In genomic region chr3:146813624-146814023, GRCm38 (mm10) we compare ENCODE assay signal across 8 mouse cellular contexts. TPM values are rescaled to one million over a fixed set of nuclear protein-coding genes. Genes with fewer than 3 reads are reported as not detected.
DNase-seq lines count a peak whose midpoint lies in the region; ATAC-seq and TF ChIP-seq lines count a peak whose summit lies in the region.

No protein-coding gene starts in this region.

- TF ChIP-seq POLR2A in cortical plate, adult 2 months (IDR thresholded peaks at IDR 0.05; ENCODE audit: extremely low read depth, insufficient read depth, low read length) = 0 out of 2 replicates have a peak, but pooled peaks have one; percentile 1
- TF ChIP-seq POLR2A in thymus, adult 2 months (IDR thresholded peaks at IDR 0.05; ENCODE audit: control insufficient read depth, extremely low read depth, insufficient read depth, low read length, poor library complexity) = no peak

- peak overlapping the region; percentile 90 for H3K4me3 ChIP-seq in kidney, embryonic 16.5 days (ENCODE audit: low read length)
- H3K4me3 ChIP-seq in cortical plate, adult 2 months (ENCODE audit: insufficient read depth, low read length) = peak overlapping the region; percentile 82; the same call in 1 of the 2 replicates
- peak overlapping the region; percentile 99 for H3K4me3 ChIP-seq in hindbrain, embryonic 15.5 days
- peak overlapping the region; percentile 97 for H3K4me3 ChIP-seq in midbrain, embryonic 15.5 days
- no peak overlapping the region for H3K4me3 ChIP-seq in thymus, adult 2 months (ENCODE audit: control insufficient read depth, insufficient read depth, low read length)

- no peak for ATAC-seq in kidney, embryonic 16.5 days (ENCODE audit: low FRiP score, low TSS enrichment)
- ATAC-seq in hindbrain, embryonic 15.5 days (ENCODE audit: low FRiP score, low read depth) = no peak
- no peak for ATAC-seq in midbrain, embryonic 15.5 days (replicated peaks)

- no peaks in the 10 kb centered on the region for H3K27me3 ChIP-seq in kidney, embryonic 16.5 days (ENCODE audit: insufficient read depth, low read length)
- H3K27me3 ChIP-seq in hindbrain, embryonic 15.5 days = no peaks in the 10 kb centered on the region
- 0 out of 2 replicates have a peak, but pooled peaks cover 4% of the 10 kb centered on the region for H3K27me3 ChIP-seq in midbrain, embryonic 15.5 days (replicated peaks)
- no peaks in the 10 kb centered on the region for H3K27me3 ChIP-seq in thymus, adult 2 months (ENCODE audit: control insufficient read depth, insufficient read depth, low read length)

- WGBS in kidney, embryonic 16.5 days = 55% methylated on average over 7 of the region's 7 CpGs
- 62% methylated on average over 7 of the region's 7 CpGs for WGBS in hindbrain, embryonic 15.5 days
- WGBS in midbrain, embryonic 15.5 days = 60% methylated on average over 7 of the region's 7 CpGs
- 48% methylated on average over 7 of the region's 7 CpGs for WGBS in thymus, adult 2 months

- H3K36me3 ChIP-seq in kidney, embryonic 16.5 days (ENCODE audit: insufficient read depth, low read length) = no peaks in the 10 kb centered on the region
- H3K36me3 ChIP-seq in hindbrain, embryonic 15.5 days = no peaks in the 10 kb centered on the region
- no peaks in the 10 kb centered on the region for H3K36me3 ChIP-seq in midbrain, embryonic 15.5 days (replicated peaks)
- no peaks in the 10 kb centered on the region for H3K36me3 ChIP-seq in thymus, adult 2 months (ENCODE audit: control insufficient read depth, insufficient read depth, low read length)

- no peaks in the 10 kb centered on the region for H3K9me3 ChIP-seq in kidney, embryonic 16.5 days (ENCODE audit: low read length)
- H3K9me3 ChIP-seq in hindbrain, embryonic 15.5 days = no peaks in the 10 kb centered on the region
- H3K9me3 ChIP-seq in midbrain, embryonic 15.5 days = no peaks in the 10 kb centered on the region

- H3K4me2 ChIP-seq in kidney, embryonic 16.5 days (replicated peaks; ENCODE audit: low read depth, low read length) = peak overlapping the region; percentile 90
- peak overlapping the region; percentile 88 for H3K4me2 ChIP-seq in hindbrain, embryonic 15.5 days
- H3K4me2 ChIP-seq in midbrain, embryonic 15.5 days = peak overlapping the region; percentile 82

- no peak for DNase-seq in kidney, postnatal 14 days
- no peak for DNase-seq in thymus, postnatal 0 days (ENCODE audit: low spot score)
- no peak for DNase-seq in thymus, adult 2 months
- DNase-seq in layer of hippocampus, postnatal 14 days (ENCODE audit: low spot score in 2 of 2) = no peak

- peak overlapping the region; percentile 96 for H3K9ac ChIP-seq in kidney, embryonic 16.5 days (replicated peaks; ENCODE audit: low read length)
- peak overlapping the region; percentile 95 for H3K9ac ChIP-seq in hindbrain, embryonic 15.5 days
- peak overlapping the region; percentile 75 for H3K9ac ChIP-seq in midbrain, embryonic 15.5 days

- TF ChIP-seq CTCF in cortical plate, adult 2 months (IDR thresholded peaks at IDR 0.05; ENCODE audit: extremely low read depth, insufficient read depth, low read length) = no peak
- no peak for TF ChIP-seq CTCF in thymus, adult 2 months (IDR thresholded peaks at IDR 0.05; ENCODE audit: borderline replicate concordance, control insufficient read depth, extremely low read depth, insufficient read depth, low read length, poor library complexity)

- H3K27ac ChIP-seq in kidney, embryonic 16.5 days (ENCODE audit: low read length) = peak overlapping the region; percentile 92
- peak overlapping the region; percentile 79; the same call in 1 of the 2 replicates for H3K27ac ChIP-seq in cortical plate, adult 2 months (ENCODE audit: insufficient read depth, low read length)
- peak overlapping the region; percentile 99 for H3K27ac ChIP-seq in hindbrain, embryonic 15.5 days (replicated peaks)
- peak overlapping the region; percentile 98 for H3K27ac ChIP-seq in midbrain, embryonic 15.5 days
- H3K27ac ChIP-seq in thymus, adult 2 months (ENCODE audit: control insufficient read depth, insufficient read depth, low read length) = no peak overlapping the region

- peaks cover 8% of the 10 kb centered on the region for H3K4me1 ChIP-seq in kidney, embryonic 16.5 days (ENCODE audit: insufficient read depth, low read length)
- peaks cover 2% of the 10 kb centered on the region; the same call in 1 of the 2 replicates for H3K4me1 ChIP-seq in cortical plate, adult 2 months (ENCODE audit: control insufficient read depth, insufficient read depth, low read length)
- peaks cover 18% of the 10 kb centered on the region for H3K4me1 ChIP-seq in hindbrain, embryonic 15.5 days (replicated peaks)
- peaks cover 21% of the 10 kb centered on the region for H3K4me1 ChIP-seq in midbrain, embryonic 15.5 days
- no peaks in the 10 kb centered on the region for H3K4me1 ChIP-seq in thymus, adult 2 months (replicated peaks; ENCODE audit: control insufficient read depth, insufficient read depth, low read length)

RNA-seq across cellular contexts. Expression of gene Prkacb, which starts 0.8 kb away (rescaled TPM):
- 64.8 and 65.4 TPM in 2 replicates for polyA plus RNA-seq in kidney, embryonic 16.5 days (2015; fragmentation: Nextera tagmentation; extraction: Ambion mirVana)
- 241 and 258 TPM in 2 replicates for polyA plus RNA-seq in cortical plate, adult 2 months (2012; rRNA removed)
- 181 and 186 TPM in 2 replicates for polyA plus RNA-seq in hindbrain, embryonic 15.5 days (2015; fragmentation: Nextera tagmentation; extraction: Ambion mirVana)
- 188 and 194 TPM in 2 replicates for polyA plus RNA-seq in midbrain, embryonic 15.5 days (2015; fragmentation: Nextera tagmentation; extraction: Ambion mirVana)
- 60.6 and 67.3 TPM in 2 replicates for polyA plus RNA-seq in thymus, postnatal 0 days (2015; fragmentation: Nextera tagmentation; extraction: Ambion mirVana)
- 46.1 and 47.2 TPM in 2 replicates for polyA plus RNA-seq in thymus, adult 2 months (2012; rRNA removed)
- total RNA-seq in layer of hippocampus, postnatal 14 days (2021) = 100 to 1,000 TPM; 214 to 231 TPM

RNA-seq across cellular contexts. Expression of gene Ttll7, which starts 38.5 kb away (rescaled TPM):
- polyA plus RNA-seq in kidney, embryonic 16.5 days (2015; fragmentation: Nextera tagmentation; extraction: Ambion mirVana) = 1.7 and 1.8 TPM in 2 replicates
- polyA plus RNA-seq in cortical plate, adult 2 months (2012; rRNA removed) = 68.5 and 70.9 TPM in 2 replicates
- polyA plus RNA-seq in hindbrain, embryonic 15.5 days (2015; fragmentation: Nextera tagmentation; extraction: Ambion mirVana) = 8.5 and 8.7 TPM in 2 replicates
- polyA plus RNA-seq in midbrain, embryonic 15.5 days (2015; fragmentation: Nextera tagmentation; extraction: Ambion mirVana) = 7.3 and 7.8 TPM in 2 replicates
- polyA plus RNA-seq in thymus, postnatal 0 days (2015; fragmentation: Nextera tagmentation; extraction: Ambion mirVana) = 0.13 and 0.17 TPM in 2 replicates
- 0.09 TPM in 2 replicates for polyA plus RNA-seq in thymus, adult 2 months (2012; rRNA removed)
- total RNA-seq in layer of hippocampus, postnatal 14 days (2021) = 100 to 1,000 TPM; 118 to 131 TPM
